Mouse (Mus musculus): ENCODE results near the gene Nme1. TPM values are rescaled to one million over a fixed set of nuclear protein-coding genes. Genes with fewer than 3 reads are reported as not detected.
"Not testable (repeated sequence)": the region's sequence is repeated elsewhere in the genome, so short reads cannot be mapped to it uniquely, and the experiment has no call there.

The Nme1 gene
- total and polyA plus RNA-seq, 2 experiments from 2014 or later, result 60.0 to 361 TPM

GRCm38 (mm10) chr11:93954738-93955255, 13.5 kb downstream of the Nme1 start:
- H3K9ac ChIP-seq, result peak overlapping the region; percentile 73
- no peak for TF ChIP-seq CTCF (IDR thresholded peaks at IDR 0.05; ENCODE audit: low read depth)

GRCm38 (mm10) chr11:93952376-93952775, 15.9 kb downstream of the Nme1 start:
- no peaks in the 10 kb centered on the region for H3K9me3 ChIP-seq (ENCODE audit: low read length)
- peaks cover 26% of the 10 kb centered on the region for H3K36me3 ChIP-seq (ENCODE audit: insufficient read depth)
- 65% methylated on average over 5 of the region's 5 CpGs for WGBS
- H3K4me2 ChIP-seq (ENCODE audit: low read depth), result no peak overlapping the region
- no peak overlapping the region for H3K27ac ChIP-seq (ENCODE audit: low read depth, low read length)
- no peak for DNase-seq
- no peak for TF ChIP-seq CTCF (IDR thresholded peaks at IDR 0.05; ENCODE audit: low read depth)
- H3K4me1 ChIP-seq (ENCODE audit: insufficient read depth), result 0 out of 2 replicates have a peak, but pooled peaks cover 7% of the 10 kb centered on the region
- H3K9ac ChIP-seq, result no peak overlapping the region
- H3K4me3 ChIP-seq (ENCODE audit: low read depth, low read length), result no peak overlapping the region
- ATAC-seq, result no peak
- no peaks in the 10 kb centered on the region for H3K27me3 ChIP-seq (ENCODE audit: insufficient read depth, low read length)

More at GRCm38 (mm10) chr11:93954738-93955255, 13.5 kb downstream of the Nme1 start:
- Histone ChIP-seq H3K27me3 (ENCODE audit: insufficient read depth, low read length) (no peaks in the 10 kb centered on the region), H3K4me3 (ENCODE audit: low read depth, low read length) (peak overlapping the region; percentile 62), H3K27ac (ENCODE audit: low read depth, low read length) (peak overlapping the region; percentile 81), H3K4me1 (ENCODE audit: insufficient read depth) (0 out of 2 replicates have a peak, but pooled peaks cover 7% of the 10 kb centered on the region), H3K36me3 (ENCODE audit: insufficient read depth) (peaks cover 35% of the 10 kb centered on the region), H3K9me3 (ENCODE audit: low read length) (no peaks in the 10 kb centered on the region), H3K4me2 (ENCODE audit: low read depth) (peak overlapping the region; percentile 86)
- DNase-seq (no peak), ATAC-seq (peak; percentile 16; the same call in 1 of the 2 replicates)
- WGBS, result 43% methylated on average over 13 of the region's 13 CpGs

- no peak overlapping the region for H3K4me3 ChIP-seq (ENCODE audit: low read depth, low read length)
- no peak for DNase-seq
- no peak overlapping the region for H3K4me2 ChIP-seq (ENCODE audit: low read depth)
- no peak for TF ChIP-seq CTCF (IDR thresholded peaks at IDR 0.05; ENCODE audit: low read depth)
- H3K9me3 ChIP-seq (ENCODE audit: low read length), result no peaks in the 10 kb centered on the region
- peaks cover 29% of the 10 kb centered on the region for H3K36me3 ChIP-seq (ENCODE audit: insufficient read depth)
- no peak overlapping the region for H3K9ac ChIP-seq
- 93% methylated on average over 1 of the region's 1 CpGs for WGBS
- no peaks in the 10 kb centered on the region for H3K27me3 ChIP-seq (ENCODE audit: insufficient read depth, low read length)
- no peak overlapping the region for H3K27ac ChIP-seq (ENCODE audit: low read depth, low read length)
- 0 out of 2 replicates have a peak, but pooled peaks cover 3% of the 10 kb centered on the region for H3K4me1 ChIP-seq (ENCODE audit: insufficient read depth)
- no peak for ATAC-seq
Measured at GRCm38 (mm10) chr11:93950045-93950444, 18.3 kb downstream of the Nme1 start.

- WGBS, result 87% methylated on average over 9 of the region's 9 CpGs
- TF ChIP-seq CTCF (IDR thresholded peaks at IDR 0.05; ENCODE audit: low read depth), result no peak
Measured at GRCm38 (mm10) chr11:93948887-93949567, 19.3 kb downstream of the Nme1 start.

GRCm38 (mm10) chr11:93944986-93945385, 23.3 kb downstream of the Nme1 start:
- Histone ChIP-seq H3K9ac (no peak overlapping the region), H3K27ac (ENCODE audit: low read depth, low read length) (no peak overlapping the region), H3K4me3 (ENCODE audit: low read depth, low read length) (no peak overlapping the region), H3K4me2 (ENCODE audit: low read depth) (no peak overlapping the region), H3K4me1 (ENCODE audit: insufficient read depth) (no peaks in the 10 kb centered on the region), H3K27me3 (ENCODE audit: insufficient read depth, low read length) (no peaks in the 10 kb centered on the region), H3K36me3 (ENCODE audit: insufficient read depth) (peaks cover 26% of the 10 kb centered on the region), H3K9me3 (ENCODE audit: low read length) (no peaks in the 10 kb centered on the region)
- TF ChIP-seq CTCF (IDR thresholded peaks at IDR 0.05; ENCODE audit: low read depth), result no peak
- DNase-seq (no peak), ATAC-seq (no peak)
- WGBS, result 72% methylated on average over 3 of the region's 3 CpGs

More at GRCm38 (mm10) chr11:93948887-93949567, 19.3 kb downstream of the Nme1 start:
- Histone ChIP-seq H3K4me1 (ENCODE audit: insufficient read depth) (0 out of 2 replicates have a peak, but pooled peaks cover 3% of the 10 kb centered on the region), H3K4me3 (ENCODE audit: low read depth, low read length) (no peak overlapping the region), H3K9me3 (ENCODE audit: low read length) (no peaks in the 10 kb centered on the region), H3K9ac (no peak overlapping the region), H3K27me3 (ENCODE audit: insufficient read depth, low read length) (no peaks in the 10 kb centered on the region), H3K4me2 (ENCODE audit: low read depth) (no peak overlapping the region), H3K27ac (ENCODE audit: low read depth, low read length) (no peak overlapping the region), H3K36me3 (ENCODE audit: insufficient read depth) (peaks cover 27% of the 10 kb centered on the region)
- ATAC-seq (no peak), DNase-seq (no peak)

- 91% methylated on average over 2 of the region's 2 CpGs for WGBS
- Histone ChIP-seq H3K36me3 (ENCODE audit: insufficient read depth) (peaks cover 29% of the 10 kb centered on the region), H3K9ac (no peak overlapping the region), H3K4me2 (ENCODE audit: low read depth) (no peak overlapping the region), H3K4me3 (ENCODE audit: low read depth, low read length) (no peak overlapping the region), H3K9me3 (ENCODE audit: low read length) (no peaks in the 10 kb centered on the region), H3K27ac (ENCODE audit: low read depth, low read length) (no peak overlapping the region), H3K27me3 (ENCODE audit: insufficient read depth, low read length) (no peaks in the 10 kb centered on the region), H3K4me1 (ENCODE audit: insufficient read depth) (no peaks in the 10 kb centered on the region)
- no peak for TF ChIP-seq CTCF (IDR thresholded peaks at IDR 0.05; ENCODE audit: low read depth)
- ATAC-seq (no peak), DNase-seq (no peak)
Measured at GRCm38 (mm10) chr11:93940906-93941305, 27.4 kb downstream of the Nme1 start.

GRCm38 (mm10) chr11:93929106-93929505, 39.2 kb downstream of the Nme1 start:
- ATAC-seq (no peak), DNase-seq (no peak)
- H3K27ac ChIP-seq (ENCODE audit: low read depth, low read length), result no peak overlapping the region
- H3K4me2 ChIP-seq (ENCODE audit: low read depth), result no peak overlapping the region
- H3K4me1 ChIP-seq (ENCODE audit: insufficient read depth), result no peaks in the 10 kb centered on the region
- H3K9me3 ChIP-seq (ENCODE audit: low read length), result no peaks in the 10 kb centered on the region
- no peak overlapping the region for H3K9ac ChIP-seq
- peaks cover 66% of the 10 kb centered on the region for H3K36me3 ChIP-seq (ENCODE audit: insufficient read depth)
- no peaks in the 10 kb centered on the region for H3K27me3 ChIP-seq (ENCODE audit: insufficient read depth, low read length)
- no peak for TF ChIP-seq CTCF (IDR thresholded peaks at IDR 0.05; ENCODE audit: low read depth)
- no peak overlapping the region for H3K4me3 ChIP-seq (ENCODE audit: low read depth, low read length)

GRCm38 (mm10) chr11:93915019-93915418, 53.3 kb downstream of the Nme1 start:
- H3K27ac ChIP-seq (ENCODE audit: low read depth, low read length); H3K9ac ChIP-seq; H3K27me3 ChIP-seq (ENCODE audit: insufficient read depth, low read length); DNase-seq; H3K4me1 ChIP-seq (ENCODE audit: insufficient read depth); H3K4me3 ChIP-seq (ENCODE audit: low read depth, low read length); H3K9me3 ChIP-seq (ENCODE audit: low read length); ATAC-seq; H3K4me2 ChIP-seq (ENCODE audit: low read depth): not testable (repeated sequence)
- peaks cover 33% of the 10 kb centered on the region for H3K36me3 ChIP-seq (ENCODE audit: insufficient read depth)
- WGBS, result 97% methylated on average over 2 of the region's 2 CpGs
